In genomic region chr12:8673121-8673973, GRCm38 (mm10) we compare ENCODE assay signal across 8 mouse cellular contexts. TPM values are rescaled to one million over a fixed set of nuclear protein-coding genes. Genes with fewer than 3 reads are reported as not detected.
DNase-seq lines count a peak whose midpoint lies in the region; ATAC-seq lines count a peak whose summit lies in the region.

No protein-coding gene starts in this region.

- H3K9me3 ChIP-seq in lung, embryonic 16.5 days (ENCODE audit: control insufficient read depth, low read length): no peaks in the 10 kb centered on the region
- no peaks in the 10 kb centered on the region for H3K9me3 ChIP-seq in embryonic facial prominence, embryonic 10.5 days
- H3K9me3 ChIP-seq in hindbrain, embryonic 15.5 days: no peaks in the 10 kb centered on the region
- H3K9me3 ChIP-seq in midbrain, embryonic 15.5 days: no peaks in the 10 kb centered on the region

- peak overlapping the region; percentile 85 for H3K9ac ChIP-seq in lung, embryonic 16.5 days (ENCODE audit: low read length)
- H3K9ac ChIP-seq in hindbrain, embryonic 15.5 days: peak overlapping the region; percentile 55
- peak overlapping the region; percentile 73 for H3K9ac ChIP-seq in midbrain, embryonic 15.5 days

- H3K27ac ChIP-seq in lung, embryonic 16.5 days (ENCODE audit: low read length): peak overlapping the region; percentile 83
- H3K27ac ChIP-seq in embryonic facial prominence, embryonic 10.5 days (replicated peaks): peak overlapping the region; percentile 100
- H3K27ac ChIP-seq in hindbrain, embryonic 15.5 days (replicated peaks): peak overlapping the region; percentile 99
- peak overlapping the region; percentile 96 for H3K27ac ChIP-seq in midbrain, embryonic 15.5 days

- peaks cover 18% of the 10 kb centered on the region for H3K4me1 ChIP-seq in lung, embryonic 16.5 days (replicated peaks; ENCODE audit: control insufficient read depth, insufficient read depth, low read length)
- H3K4me1 ChIP-seq in embryonic facial prominence, embryonic 10.5 days: peaks cover 23% of the 10 kb centered on the region
- peaks cover 25% of the 10 kb centered on the region for H3K4me1 ChIP-seq in hindbrain, embryonic 15.5 days (replicated peaks)
- peaks cover 26% of the 10 kb centered on the region for H3K4me1 ChIP-seq in midbrain, embryonic 15.5 days

- peak overlapping the region; percentile 94 for H3K4me3 ChIP-seq in lung, embryonic 16.5 days (ENCODE audit: low read length)
- H3K4me3 ChIP-seq in embryonic facial prominence, embryonic 10.5 days: peak overlapping the region; percentile 82
- H3K4me3 ChIP-seq in hindbrain, embryonic 15.5 days: peak overlapping the region; percentile 93
- peak overlapping the region; percentile 74 for H3K4me3 ChIP-seq in midbrain, embryonic 15.5 days

- DNase-seq in lung, postnatal 14 days: no peak
- DNase-seq in embryonic facial prominence, embryonic 10.5 days (ENCODE audit: low spot score): no peak
- DNase-seq in Muller cell, postnatal 12 days (ENCODE audit: inconsistent ontology term): no peak
- no peak for DNase-seq in layer of hippocampus, adult 8-10 months (ENCODE audit: low spot score in 2 of 2)
- DNase-seq in thymus, postnatal 36 days: no peak

- ATAC-seq in lung, embryonic 16.5 days (ENCODE audit: low read depth): no peak
- peak; percentile 68; the same call in 1 of the 2 replicates for ATAC-seq in hindbrain, embryonic 15.5 days (ENCODE audit: low FRiP score, low read depth)
- ATAC-seq in midbrain, embryonic 15.5 days (replicated peaks): peak; percentile 1

- H3K27me3 ChIP-seq in lung, embryonic 16.5 days (ENCODE audit: control insufficient read depth, insufficient read depth, low read depth, low read length): no peaks in the 10 kb centered on the region
- no peaks in the 10 kb centered on the region for H3K27me3 ChIP-seq in embryonic facial prominence, embryonic 10.5 days (replicated peaks; ENCODE audit: low read depth, poor library complexity, severe bottlenecking)
- no peaks in the 10 kb centered on the region for H3K27me3 ChIP-seq in hindbrain, embryonic 15.5 days
- no peaks in the 10 kb centered on the region for H3K27me3 ChIP-seq in midbrain, embryonic 15.5 days (replicated peaks)

- 39% methylated on average over 17 of the region's 17 CpGs for WGBS in lung, embryonic 16.5 days
- 40% methylated on average over 17 of the region's 17 CpGs for WGBS in embryonic facial prominence, embryonic 10.5 days
- 34% methylated on average over 17 of the region's 17 CpGs for WGBS in hindbrain, embryonic 15.5 days
- WGBS in midbrain, embryonic 15.5 days: 35% methylated on average over 17 of the region's 17 CpGs

- H3K4me2 ChIP-seq in lung, embryonic 16.5 days (ENCODE audit: low read depth, low read length): peak overlapping the region; percentile 77
- H3K4me2 ChIP-seq in hindbrain, embryonic 15.5 days: peak overlapping the region; percentile 70
- H3K4me2 ChIP-seq in midbrain, embryonic 15.5 days: peak overlapping the region; percentile 61

- H3K36me3 ChIP-seq in lung, embryonic 16.5 days (ENCODE audit: control insufficient read depth, insufficient read depth, low read length): no peaks in the 10 kb centered on the region
- H3K36me3 ChIP-seq in embryonic facial prominence, embryonic 10.5 days (replicated peaks): peaks cover 8% of the 10 kb centered on the region
- H3K36me3 ChIP-seq in hindbrain, embryonic 15.5 days: no peaks in the 10 kb centered on the region
- H3K36me3 ChIP-seq in midbrain, embryonic 15.5 days (replicated peaks): no peaks in the 10 kb centered on the region

RNA-seq across cellular contexts. Expression of gene Pum2, which starts 0.6 kb away (rescaled TPM):
- polyA plus RNA-seq in lung, embryonic 16.5 days (2015; fragmentation: Nextera tagmentation; extraction: Ambion mirVana): 42.0 and 42.1 TPM in 2 replicates
- 63.9 and 68.4 TPM in 2 replicates for polyA plus RNA-seq in embryonic facial prominence, embryonic 10.5 days (2016; fragmentation: Nextera tagmentation; extraction: Ambion mirVana)
- 46.8 and 46.9 TPM in 2 replicates for polyA plus RNA-seq in hindbrain, embryonic 15.5 days (2015; fragmentation: Nextera tagmentation; extraction: Ambion mirVana)
- 50.0 and 51.1 TPM in 2 replicates for polyA plus RNA-seq in midbrain, embryonic 15.5 days (2015; fragmentation: Nextera tagmentation; extraction: Ambion mirVana)
- 100 to 1,000 TPM; 170 to 200 (median 188) TPM for total RNA-seq in layer of hippocampus, adult 8-10 months (2022)
